Mouse (Mus musculus): ENCODE measurements at regions not wholly inside any gene's neighbourhood (a gene's known extent, or its start where the extent isn't known, plus 50 kb on each side); places are given as distances from the start of the nearest gene placed in this dataset.

- Histone ChIP-seq H3K9me3 (replicated peaks; ENCODE audit: low read length) (no peaks in the 10 kb centered on the region), H3K4me1 (ENCODE audit: control insufficient read depth in 1 of 2, insufficient read depth in 2 of 2) (0 out of 4 replicates have a peak, but pooled peaks cover 0 to 4% of the 10 kb centered on the region in 2 experiments), H3K9ac (ENCODE audit: insufficient read depth, low read depth) (no peak overlapping the region), H3K27me3 (replicated peaks) (no peaks in the 10 kb centered on the region), H3K79me2 (replicated peaks; ENCODE audit: control insufficient read depth, extremely low read depth, insufficient read depth, poor library complexity, severe bottlenecking) (no peaks in the 10 kb centered on the region), H3K36me3 (replicated peaks in 1 of 2; ENCODE audit: control insufficient read depth in 1 of 2, insufficient read depth in 1 of 2, low read length in 1 of 2) (no peaks in the 10 kb centered on the region), H3K4me3 (replicated peaks in 1 of 3; ENCODE audit: low read depth in 2 of 3, low read length in 2 of 3, poor library complexity in 1 of 3) (no peak overlapping the region), H3K27ac (ENCODE audit: insufficient read depth, low read depth) (no peak overlapping the region), H3K4me2 (ENCODE audit: insufficient read depth, low read depth, poor library complexity, severe bottlenecking) (no peak overlapping the region)
- TF ChIP-seq E2F4 (IDR thresholded peaks at IDR 0.05; ENCODE audit: insufficient replicate concordance, low read depth, low read length) (no peak), NELFE (IDR thresholded peaks at IDR 0.05; ENCODE audit: low read depth, low read length) (no peak), MAZ (IDR thresholded peaks at IDR 0.05; ENCODE audit: low read depth, low read length) (no peak), USF1 (IDR thresholded peaks at IDR 0.05; ENCODE audit: low read depth, low read length) (no peak), ELF1 (IDR thresholded peaks at IDR 0.05; ENCODE audit: low read depth, low read length) (no peak), CTCF (conservative IDR thresholded peaks at IDR 0.05 in 1 of 2, IDR thresholded peaks at IDR 0.05 in 1 of 2; ENCODE audit: low read depth in 2 of 2, low read length in 2 of 2) (no peak), CHD1 (IDR thresholded peaks at IDR 0.05; ENCODE audit: low read depth, low read length) (no peak), JUN (IDR thresholded peaks at IDR 0.05; ENCODE audit: insufficient read depth, low read depth, low read length) (no peak), EP300 (IDR thresholded peaks at IDR 0.05; ENCODE audit: low read length) (no peak), GABPA (IDR thresholded peaks at IDR 0.05; ENCODE audit: insufficient replicate concordance, low read depth, low read length) (no peak), RAD21 (IDR thresholded peaks at IDR 0.05; ENCODE audit: low read depth, low read length) (no peak), IRF4 (IDR thresholded peaks at IDR 0.05; ENCODE audit: low read depth, low read length) (no peak), JUND (conservative IDR thresholded peaks at IDR 0.05; ENCODE audit: low read depth, low read length) (no peak), BHLHE40 (IDR thresholded peaks at IDR 0.05; ENCODE audit: low read depth, low read length) (no peak), MEF2A (IDR thresholded peaks at IDR 0.05; ENCODE audit: borderline replicate concordance, low read depth, low read length) (no peak), ETS1 (conservative IDR thresholded peaks at IDR 0.05; ENCODE audit: low read depth, low read length) (no peak), ZNF384 (IDR thresholded peaks at IDR 0.05; ENCODE audit: low read depth, low read length) (no peak), POLR2AphosphoS2 (IDR thresholded peaks at IDR 0.05; ENCODE audit: low read depth, low read length) (no peak), ZMIZ1 (IDR thresholded peaks at IDR 0.05; ENCODE audit: low read depth, low read length) (no peak)
- DNase-seq (ENCODE audit: extremely low read depth), result no peak
- in situ Hi-C loops (cut with MboI; ENCODE audit: low pct_ligation_motif_present, low pct_unique_long_range_greater_than_20kb, low sequenced_read_pairs), result no loop called here
- dilution Hi-C loops (cut with MboI; ENCODE audit: extremely low pct_ligation_motif_present, extremely low pct_unique_long_range_greater_than_20kb, low sequenced_read_pairs), result no loop called here
Measured at GRCm38 (mm10) chr3:83450662-83451061, 315.5 kb upstream of the Sfrp2 start.

GRCm38 (mm10) chr3:83451317-83451716 lies 314.8 kb upstream of the Sfrp2 start:
- no peak overlapping the region for H3K4me3 ChIP-seq (replicated peaks in 1 of 3; ENCODE audit: low read depth in 2 of 3, low read length in 2 of 3, poor library complexity in 1 of 3)
- TF ChIP-seq MAFK (IDR thresholded peaks at IDR 0.05; ENCODE audit: insufficient replicate concordance, low read length) (no peak), USF2 (conservative IDR thresholded peaks at IDR 0.05; ENCODE audit: low read depth, low read length) (no peak), HCFC1 (IDR thresholded peaks at IDR 0.05; ENCODE audit: low read depth, low read length) (no peak), NELFE (IDR thresholded peaks at IDR 0.05; ENCODE audit: low read depth, low read length) (no peak), EP300 (IDR thresholded peaks at IDR 0.05; ENCODE audit: low read length) (no peak), ETS1 (conservative IDR thresholded peaks at IDR 0.05; ENCODE audit: low read depth, low read length) (no peak), CTCF (conservative IDR thresholded peaks at IDR 0.05 in 1 of 2, IDR thresholded peaks at IDR 0.05 in 1 of 2; ENCODE audit: low read depth in 2 of 2, low read length in 2 of 2) (no peak), CHD2 (IDR thresholded peaks at IDR 0.05; ENCODE audit: low read length) (no peak), IRF4 (IDR thresholded peaks at IDR 0.05; ENCODE audit: low read depth, low read length) (no peak), GABPA (IDR thresholded peaks at IDR 0.05; ENCODE audit: insufficient replicate concordance, low read depth, low read length) (no peak), MEF2A (IDR thresholded peaks at IDR 0.05; ENCODE audit: borderline replicate concordance, low read depth, low read length) (no peak), MAZ (IDR thresholded peaks at IDR 0.05; ENCODE audit: low read depth, low read length) (no peak), MYC (IDR thresholded peaks at IDR 0.05; ENCODE audit: low read depth, low read length) (no peak), ELF1 (IDR thresholded peaks at IDR 0.05; ENCODE audit: low read depth, low read length) (no peak), MAX (IDR thresholded peaks at IDR 0.05; ENCODE audit: low read length) (no peak)
- no peaks in the 10 kb centered on the region for H3K79me2 ChIP-seq (replicated peaks; ENCODE audit: control insufficient read depth, extremely low read depth, insufficient read depth, poor library complexity, severe bottlenecking)
- no peaks in the 10 kb centered on the region for H3K9me3 ChIP-seq (replicated peaks; ENCODE audit: low read length)
- 0 out of 4 replicates have a peak, but pooled peaks cover 0 to 4% of the 10 kb centered on the region in 2 experiments for H3K4me1 ChIP-seq (ENCODE audit: control insufficient read depth in 1 of 2, insufficient read depth in 2 of 2)
- H3K36me3 ChIP-seq (replicated peaks in 1 of 2; ENCODE audit: control insufficient read depth in 1 of 2, insufficient read depth in 1 of 2, low read length in 1 of 2), result no peaks in the 10 kb centered on the region
- H3K9ac ChIP-seq (ENCODE audit: insufficient read depth, low read depth), result no peak overlapping the region
- no peaks in the 10 kb centered on the region for H3K27me3 ChIP-seq (replicated peaks)
- no peak for DNase-seq (ENCODE audit: extremely low read depth)
- H3K4me2 ChIP-seq (ENCODE audit: insufficient read depth, low read depth, poor library complexity, severe bottlenecking), result no peak overlapping the region
- dilution Hi-C loops (cut with MboI; ENCODE audit: extremely low pct_ligation_motif_present, extremely low pct_unique_long_range_greater_than_20kb, low sequenced_read_pairs), result no loop called here
- no peak overlapping the region for H3K27ac ChIP-seq (ENCODE audit: insufficient read depth, low read depth)
- in situ Hi-C loops (cut with MboI; ENCODE audit: low pct_ligation_motif_present, low pct_unique_long_range_greater_than_20kb, low sequenced_read_pairs), result no loop called here

Measured in CH12.LX (cell line).